Mouse (Mus musculus): Measurements from ENCODE around the gene 1700057G04Rik. TPM values are rescaled to one million over a fixed set of nuclear protein-coding genes. Genes with fewer than 3 reads are reported as not detected.

Gene 1700057G04Rik
- polyA plus RNA-seq, 2 experiments: not detected

DNA sequence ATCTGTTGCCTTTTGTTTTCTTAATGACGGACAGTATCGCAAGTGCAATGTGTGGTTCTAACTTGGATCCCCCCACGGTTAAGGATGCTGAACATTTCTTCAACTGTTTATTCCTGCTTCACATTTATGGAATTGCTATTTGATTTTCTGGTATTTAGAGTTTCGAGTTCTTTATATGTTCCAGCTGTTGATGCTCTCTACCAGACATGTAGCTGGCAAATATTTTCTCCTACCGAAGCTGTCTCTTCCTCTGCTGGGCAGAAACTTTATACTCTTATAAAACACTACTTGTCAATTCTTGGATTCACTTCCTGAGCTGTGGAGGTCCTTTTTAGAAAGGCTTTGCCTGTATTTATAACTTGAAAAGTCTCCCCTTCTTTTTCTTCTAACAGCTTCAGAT is 70.1 kb downstream of the 1700057G04Rik start:
- no peak overlapping the region for H3K9ac ChIP-seq (replicated peaks)
- DNase-seq (ENCODE audit: low read depth in 3 of 3, low spot score in 3 of 3) (no peak), ATAC-seq (ENCODE audit: insufficient read depth) (no peak)
- H3K27ac ChIP-seq: no peak overlapping the region
- no peak overlapping the region for H3K4me3 ChIP-seq (ENCODE audit: insufficient read depth in 1 of 2, low read depth in 2 of 2, low read length in 2 of 2)
- no peak overlapping the region for H3K4me2 ChIP-seq (ENCODE audit: low read depth)
- 69% methylated on average over 5 of the region's 5 CpGs for WGBS (ENCODE audit: insufficient replicate concordance)
- no peaks in the 10 kb centered on the region for H3K36me3 ChIP-seq (replicated peaks; ENCODE audit: control insufficient read depth, insufficient read depth, low read depth)
- H3K9me3 ChIP-seq (ENCODE audit: control insufficient read depth, low read length): no peaks in the 10 kb centered on the region
- TF ChIP-seq CTCF (IDR thresholded peaks at IDR 0.05; ENCODE audit: low read depth) (no peak), EP300 (IDR thresholded peaks at IDR 0.05; ENCODE audit: low read depth) (no peak)
- peaks cover 0 to 3% of the 10 kb centered on the region in 2 experiments; a peak in 1 of 4 replicates for H3K4me1 ChIP-seq (replicated peaks; ENCODE audit: control insufficient read depth in 2 of 2, insufficient read depth in 2 of 2, low read length in 1 of 2)
- H3K27me3 ChIP-seq (ENCODE audit: control insufficient read depth, insufficient read depth, low read length): no peaks in the 10 kb centered on the region

DNA sequence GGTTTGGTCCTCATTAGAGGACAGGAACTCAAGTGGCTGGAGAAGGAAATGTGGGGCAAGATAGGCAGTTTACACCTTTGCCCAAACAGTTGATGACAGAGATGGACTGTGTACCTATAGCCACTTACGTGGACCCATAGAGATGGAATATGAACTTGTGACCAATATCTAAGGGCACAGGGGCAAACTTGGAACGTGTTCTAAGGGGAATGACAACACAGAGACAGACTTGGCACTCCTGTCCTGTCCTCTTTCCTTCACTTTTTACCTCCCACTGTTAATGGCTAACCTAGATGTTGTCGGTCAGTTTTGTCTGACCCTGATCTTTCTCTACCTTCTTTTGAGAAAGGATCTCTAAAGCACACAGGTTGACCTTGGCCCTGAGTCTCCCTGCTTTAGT is 74.2 kb downstream of the 1700057G04Rik start:
- ATAC-seq (ENCODE audit: insufficient read depth) (no peak), DNase-seq (ENCODE audit: low read depth in 3 of 3, low spot score in 3 of 3) (no peak)
- H3K27me3 ChIP-seq (ENCODE audit: control insufficient read depth, insufficient read depth, low read length): no peaks in the 10 kb centered on the region
- 63% methylated on average over 3 of the region's 3 CpGs for WGBS (ENCODE audit: insufficient replicate concordance)
- no peaks in the 10 kb centered on the region for H3K4me1 ChIP-seq (replicated peaks; ENCODE audit: control insufficient read depth in 2 of 2, insufficient read depth in 2 of 2, low read length in 1 of 2)
- H3K4me2 ChIP-seq (ENCODE audit: low read depth): no peak overlapping the region
- no peaks in the 10 kb centered on the region for H3K9me3 ChIP-seq (ENCODE audit: control insufficient read depth, low read length)
- no peak overlapping the region for H3K27ac ChIP-seq
- no peaks in the 10 kb centered on the region for H3K36me3 ChIP-seq (replicated peaks; ENCODE audit: control insufficient read depth, insufficient read depth, low read depth)
- no peak overlapping the region for H3K4me3 ChIP-seq (ENCODE audit: insufficient read depth in 1 of 2, low read depth in 2 of 2, low read length in 2 of 2)
- no peak overlapping the region for H3K9ac ChIP-seq (replicated peaks)
- TF ChIP-seq EP300 (IDR thresholded peaks at IDR 0.05; ENCODE audit: low read depth): no peak
- no peak for TF ChIP-seq CTCF (IDR thresholded peaks at IDR 0.05; ENCODE audit: low read depth)

DNA sequence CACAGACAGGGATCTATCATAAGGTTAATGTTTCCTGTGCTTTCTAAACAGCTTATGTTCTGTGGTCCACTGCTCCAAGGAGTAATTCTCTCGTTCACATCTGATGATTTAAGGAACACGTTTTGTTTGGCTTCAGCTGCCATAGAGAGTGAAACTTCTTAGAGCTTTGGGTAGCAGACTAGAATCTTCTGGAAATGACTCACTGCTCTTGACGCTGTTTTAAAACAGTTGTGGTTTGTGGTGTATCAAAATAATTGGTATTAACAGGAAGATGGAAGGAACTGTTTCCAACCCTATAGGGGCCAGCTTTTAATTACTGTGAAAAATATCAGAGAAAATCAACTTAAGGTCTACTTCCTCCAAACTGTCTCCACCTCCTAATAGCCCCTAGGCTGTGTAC is 75.2 kb downstream of the 1700057G04Rik start:
- H3K27ac ChIP-seq: no peak overlapping the region
- H3K27me3 ChIP-seq (ENCODE audit: control insufficient read depth, insufficient read depth, low read length): no peaks in the 10 kb centered on the region
- ATAC-seq (ENCODE audit: insufficient read depth) (no peak), DNase-seq (ENCODE audit: low read depth in 3 of 3, low spot score in 3 of 3) (no peak)
- no peaks in the 10 kb centered on the region for H3K36me3 ChIP-seq (replicated peaks; ENCODE audit: control insufficient read depth, insufficient read depth, low read depth)
- H3K4me1 ChIP-seq (replicated peaks; ENCODE audit: control insufficient read depth in 2 of 2, insufficient read depth in 2 of 2, low read length in 1 of 2): no peaks in the 10 kb centered on the region
- no peak for TF ChIP-seq EP300 (IDR thresholded peaks at IDR 0.05; ENCODE audit: low read depth)
- no peak for TF ChIP-seq CTCF (IDR thresholded peaks at IDR 0.05; ENCODE audit: low read depth)
- no peak overlapping the region for H3K4me2 ChIP-seq (ENCODE audit: low read depth)
- 14% methylated on average over 3 of the region's 3 CpGs for WGBS (ENCODE audit: insufficient replicate concordance)
- no peak overlapping the region for H3K9ac ChIP-seq (replicated peaks)
- H3K4me3 ChIP-seq (ENCODE audit: insufficient read depth in 1 of 2, low read depth in 2 of 2, low read length in 2 of 2): no peak overlapping the region
- no peaks in the 10 kb centered on the region for H3K9me3 ChIP-seq (ENCODE audit: control insufficient read depth, low read length)

DNA sequence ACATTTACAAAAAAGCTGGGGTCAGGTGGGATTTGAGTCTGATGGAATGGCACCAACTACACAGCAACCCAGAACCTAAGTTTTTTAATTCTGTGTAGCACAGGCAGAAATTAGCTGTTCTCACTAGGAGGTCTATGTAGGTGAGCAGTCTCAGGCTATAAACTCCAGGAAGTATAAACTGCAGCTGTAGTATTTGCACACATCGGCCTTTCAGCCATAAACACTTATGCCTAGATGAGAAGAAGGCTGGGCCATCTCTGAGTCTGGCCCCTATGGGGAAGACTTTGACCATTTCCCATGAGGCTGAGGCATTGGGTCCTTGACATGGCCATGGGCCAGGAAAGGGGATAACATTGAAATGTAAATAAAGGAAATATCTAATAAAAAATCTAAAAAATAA is 76.7 kb downstream of the 1700057G04Rik start:
- TF ChIP-seq EP300 (IDR thresholded peaks at IDR 0.05; ENCODE audit: low read depth) (no peak), CTCF (IDR thresholded peaks at IDR 0.05; ENCODE audit: low read depth) (no peak)
- no peak for DNase-seq (ENCODE audit: low read depth in 3 of 3, low spot score in 3 of 3)
- H3K4me2 ChIP-seq (ENCODE audit: low read depth): no peak overlapping the region
- H3K27ac ChIP-seq: no peak overlapping the region
- H3K27me3 ChIP-seq (ENCODE audit: control insufficient read depth, insufficient read depth, low read length): no peaks in the 10 kb centered on the region
- H3K4me1 ChIP-seq (replicated peaks; ENCODE audit: control insufficient read depth in 2 of 2, insufficient read depth in 2 of 2, low read length in 1 of 2): no peaks in the 10 kb centered on the region
- H3K36me3 ChIP-seq (replicated peaks; ENCODE audit: control insufficient read depth, insufficient read depth, low read depth): no peaks in the 10 kb centered on the region
- no peak for ATAC-seq (ENCODE audit: insufficient read depth)
- no peaks in the 10 kb centered on the region for H3K9me3 ChIP-seq (ENCODE audit: control insufficient read depth, low read length)
- 63% methylated on average over 1 of the region's 1 CpGs for WGBS (ENCODE audit: insufficient replicate concordance)
- H3K4me3 ChIP-seq (ENCODE audit: insufficient read depth in 1 of 2, low read depth in 2 of 2, low read length in 2 of 2): no peak overlapping the region
- no peak overlapping the region for H3K9ac ChIP-seq (replicated peaks)

DNA sequence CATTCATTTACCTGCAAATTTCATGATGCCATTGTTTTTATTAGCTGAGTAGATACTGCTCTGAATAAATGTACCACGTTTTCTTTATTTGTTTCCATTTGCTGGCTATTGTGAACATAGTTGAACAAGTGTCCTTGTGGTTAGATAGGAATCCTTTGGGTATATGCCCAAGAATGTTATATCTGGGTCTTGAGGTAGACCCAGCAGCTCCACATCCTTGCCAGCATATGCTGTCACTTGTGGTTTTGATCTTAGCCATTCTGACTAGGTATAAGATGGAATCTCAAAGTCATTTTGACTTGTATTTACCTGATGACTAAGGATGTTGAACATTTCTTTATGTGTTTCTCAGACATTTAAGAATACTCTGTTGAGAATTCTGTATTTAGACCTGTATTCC is 77.7 kb downstream of the 1700057G04Rik start:
- Histone ChIP-seq H3K4me1 (replicated peaks; ENCODE audit: control insufficient read depth in 2 of 2, insufficient read depth in 2 of 2, low read length in 1 of 2) (no peaks in the 10 kb centered on the region), H3K27ac (no peak overlapping the region), H3K27me3 (ENCODE audit: control insufficient read depth, insufficient read depth, low read length) (no peaks in the 10 kb centered on the region), H3K4me2 (ENCODE audit: low read depth) (no peak overlapping the region), H3K9me3 (ENCODE audit: control insufficient read depth, low read length) (no peaks in the 10 kb centered on the region), H3K36me3 (replicated peaks; ENCODE audit: control insufficient read depth, insufficient read depth, low read depth) (no peaks in the 10 kb centered on the region), H3K4me3 (ENCODE audit: insufficient read depth in 1 of 2, low read depth in 2 of 2, low read length in 2 of 2) (no peak overlapping the region), H3K9ac (replicated peaks) (no peak overlapping the region)
- no peak for ATAC-seq (ENCODE audit: insufficient read depth)
- DNase-seq (ENCODE audit: low read depth in 3 of 3, low spot score in 3 of 3): no peak
- TF ChIP-seq EP300 (IDR thresholded peaks at IDR 0.05; ENCODE audit: low read depth): no peak
- no peak for TF ChIP-seq CTCF (IDR thresholded peaks at IDR 0.05; ENCODE audit: low read depth)
- 36% methylated on average over 1 of the region's 1 CpGs for WGBS (ENCODE audit: insufficient replicate concordance)
